ENCODE assay signal across 19 mouse cellular contexts in the genomic region with DNA sequence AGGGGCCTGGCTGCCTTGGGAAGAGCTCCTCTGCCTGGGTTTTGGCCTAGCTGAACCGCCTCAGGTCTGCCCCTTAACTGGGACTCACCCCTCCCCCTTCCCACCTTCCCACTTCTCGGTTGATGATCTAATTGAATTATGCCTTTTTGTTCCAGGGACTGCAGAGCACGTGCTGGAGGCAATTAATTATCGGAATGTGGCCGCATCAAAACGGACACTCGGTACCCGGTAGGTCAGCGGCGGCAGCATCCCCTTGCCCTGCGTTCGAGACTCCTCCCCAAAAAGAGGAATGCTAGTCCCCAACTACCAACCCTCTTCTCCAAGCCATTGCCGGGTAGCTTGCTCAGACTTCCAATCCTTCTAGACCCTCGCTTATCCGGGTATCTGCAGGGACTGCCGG. TPM values are rescaled to one million over a fixed set of nuclear protein-coding genes. Genes with fewer than 3 reads are reported as not detected.
DNase-seq lines count a peak whose midpoint lies in the region; ATAC-seq and TF ChIP-seq lines count a peak whose summit lies in the region.
"Had no signal": no experiment of that assay in that cellular context is flagged by ENCODE, and none has a peak within 500 bp of the region (broad histone marks: within the 10 kb centered on the region; RNA-seq: fewer than 3 reads in every experiment).

No protein-coding gene starts in this region.

- no peak for TF ChIP-seq CTCF in testis, adult 2 months (IDR thresholded peaks at IDR 0.05; ENCODE audit: control insufficient read depth, insufficient read depth, insufficient replicate concordance, low read depth, low read length)

- no peak for ATAC-seq in hindbrain, embryonic 13.5 days (ENCODE audit: low FRiP score)
- no peak for ATAC-seq in midbrain, embryonic 13.5 days

- no peak overlapping the region for H3K27ac ChIP-seq in testis, adult 2 months (ENCODE audit: control insufficient read depth, insufficient read depth, low read depth, low read length)
- H3K27ac ChIP-seq in hindbrain, embryonic 13.5 days, result no peak overlapping the region
- peak overlapping the region; percentile 47 for H3K27ac ChIP-seq in midbrain, embryonic 13.5 days
- H3K27ac ChIP-seq: embryonic facial prominence, embryonic 12.5 days; kidney, embryonic 15.5 days had no signal

- no peak for DNase-seq in testis, postnatal 14 days (ENCODE audit: low spot score)
- no peak for DNase-seq in layer of hippocampus, postnatal 10 days (ENCODE audit: low spot score in 2 of 2)
- DNase-seq in thymus, postnatal 10 days (ENCODE audit: low spot score in 2 of 2), result no peak
- DNase-seq in lung, postnatal 10 days, result no peak
- DNase-seq in kidney, adult 11 months, result no peak
- DNase-seq: adrenal gland, postnatal 14 days; B cell, adult 2 months; heart, adult 18-20 months; layer of hippocampus, adult 9-11 months; lung, postnatal 4 days; right cerebral cortex, postnatal 14 days; thymus, postnatal 4 days had no signal

- H3K4me3 ChIP-seq in testis, adult 2 months (ENCODE audit: control insufficient read depth, low read depth, low read length), result peak overlapping the region; percentile 32
- peak overlapping the region; percentile 12; the same call in 1 of the 2 replicates for H3K4me3 ChIP-seq in hindbrain, embryonic 13.5 days
- H3K4me3 ChIP-seq in midbrain, embryonic 13.5 days (replicated peaks), result peak overlapping the region; percentile 57
- H3K4me3 ChIP-seq: embryonic facial prominence, embryonic 12.5 days; kidney, embryonic 15.5 days had no signal

- no peak for TF ChIP-seq POLR2A in testis, adult 2 months (IDR thresholded peaks at IDR 0.05; ENCODE audit: control insufficient read depth, low read depth, low read length)

- H3K36me3 ChIP-seq in testis, adult 2 months (ENCODE audit: control insufficient read depth, insufficient read depth, low read length), result no peaks in the 10 kb centered on the region
- no peaks in the 10 kb centered on the region for H3K36me3 ChIP-seq in hindbrain, embryonic 13.5 days
- H3K36me3 ChIP-seq in midbrain, embryonic 13.5 days, result no peaks in the 10 kb centered on the region
- H3K36me3 ChIP-seq: embryonic facial prominence, embryonic 12.5 days; kidney, embryonic 15.5 days had no signal

- 11% methylated on average over 16 of the region's 16 CpGs for WGBS in hindbrain, embryonic 13.5 days
- 16% methylated on average over 16 of the region's 16 CpGs for WGBS in midbrain, embryonic 13.5 days

- H3K9ac ChIP-seq in hindbrain, embryonic 13.5 days, result no peak overlapping the region
- H3K9ac ChIP-seq in midbrain, embryonic 13.5 days (replicated peaks), result peak overlapping the region; percentile 61
- H3K9ac ChIP-seq: embryonic facial prominence, embryonic 12.5 days; kidney, embryonic 15.5 days had no signal

- H3K9me3 ChIP-seq in hindbrain, embryonic 13.5 days, result no peaks in the 10 kb centered on the region
- H3K9me3 ChIP-seq in midbrain, embryonic 13.5 days, result no peaks in the 10 kb centered on the region
- H3K9me3 ChIP-seq: embryonic facial prominence, embryonic 12.5 days; kidney, embryonic 15.5 days had no signal

- H3K27me3 ChIP-seq in testis, adult 2 months (ENCODE audit: control insufficient read depth, insufficient read depth, low read length), result no peaks in the 10 kb centered on the region
- peaks cover 40% of the 10 kb centered on the region for H3K27me3 ChIP-seq in hindbrain, embryonic 13.5 days
- peaks cover 23% of the 10 kb centered on the region; the same call in 1 of the 2 replicates for H3K27me3 ChIP-seq in midbrain, embryonic 13.5 days

- H3K4me1 ChIP-seq in testis, adult 2 months (ENCODE audit: control insufficient read depth, insufficient read depth, low read length), result peaks cover 15% of the 10 kb centered on the region
- no peaks in the 10 kb centered on the region for H3K4me1 ChIP-seq in hindbrain, embryonic 13.5 days (replicated peaks)
- H3K4me1 ChIP-seq in midbrain, embryonic 13.5 days (replicated peaks), result no peaks in the 10 kb centered on the region
- H3K4me1 ChIP-seq: embryonic facial prominence, embryonic 12.5 days had no signal

- H3K4me2 ChIP-seq in hindbrain, embryonic 13.5 days, result peak overlapping the region; percentile 32
- peak overlapping the region; percentile 55 for H3K4me2 ChIP-seq in midbrain, embryonic 13.5 days (replicated peaks)
- H3K4me2 ChIP-seq: embryonic facial prominence, embryonic 12.5 days; kidney, embryonic 15.5 days had no signal

RNA-seq across cellular contexts. Expression of a gene that starts 5.6 kb away (rescaled TPM):
- 2.5 and 3.0 TPM in 2 replicates for polyA plus RNA-seq in testis, adult 2 months (2012; rRNA removed)
- 17.4 and 23.2 TPM in 2 replicates for polyA plus RNA-seq in hindbrain, embryonic 13.5 days (2015; fragmentation: Nextera tagmentation; extraction: Ambion mirVana)
- 31.7 and 32.7 TPM in 2 replicates for polyA plus RNA-seq in midbrain, embryonic 13.5 days (2015; fragmentation: Nextera tagmentation; extraction: Ambion mirVana)
- 1 to 10 TPM; 6.6 to 6.8 TPM for total RNA-seq in layer of hippocampus, postnatal 10 days (2021)
- total RNA-seq: adrenal gland, postnatal 14 days; heart, adult 18-20 months; hematopoietic stem cell, adult 5-6 weeks; liver, adult 2 months had no signal
- polyA plus RNA-seq: kidney, embryonic 15.5 days; liver, adult 2 months had no signal
